In genomic region chr1:180330145-180330706, GRCm38 (mm10) we compare ENCODE assay signal across 8 mouse cellular contexts. TPM values are rescaled to one million over a fixed set of nuclear protein-coding genes. Genes with fewer than 3 reads are reported as not detected.
DNase-seq lines count a peak whose midpoint lies in the region; ATAC-seq and TF ChIP-seq lines count a peak whose summit lies in the region.

TSS of gene Itpkb (plus strand) at chr1:180330485.

- peak; percentile 60 for ATAC-seq in embryonic facial prominence, embryonic 11.5 days (replicated peaks; ENCODE audit: insufficient number of reproducible peaks, low FRiP score, low TSS enrichment, low read depth)
- peak; percentile 54; the same call in 1 of the 2 replicates for ATAC-seq in heart, embryonic 11.5 days (replicated peaks; ENCODE audit: insufficient number of reproducible peaks, low FRiP score, low TSS enrichment)
- ATAC-seq in kidney, embryonic 16.5 days (ENCODE audit: low FRiP score, low TSS enrichment), result peak; percentile 58
- ATAC-seq in liver, embryonic 14.5 days (ENCODE audit: insufficient read depth), result peak; percentile 64

- under 1% methylated on average over 19 of the region's 19 CpGs for WGBS in embryonic facial prominence, embryonic 11.5 days
- 1% methylated on average over 19 of the region's 19 CpGs for WGBS in heart, embryonic 11.5 days (ENCODE audit: insufficient replicate concordance)
- WGBS in kidney, embryonic 16.5 days, result under 1% methylated on average over 19 of the region's 19 CpGs
- under 1% methylated on average over 19 of the region's 19 CpGs for WGBS in liver, embryonic 14.5 days (ENCODE audit: insufficient replicate concordance)

- H3K27me3 ChIP-seq in embryonic facial prominence, embryonic 11.5 days (ENCODE audit: control insufficient read depth, insufficient read depth, low read length), result peaks cover 9% of the 10 kb centered on the region; the same call in 1 of the 2 replicates
- H3K27me3 ChIP-seq in heart, embryonic 11.5 days (ENCODE audit: control insufficient read depth, insufficient read depth, low read length), result peaks cover 23% of the 10 kb centered on the region
- H3K27me3 ChIP-seq in kidney, embryonic 16.5 days (ENCODE audit: insufficient read depth, low read length), result no peaks in the 10 kb centered on the region
- H3K27me3 ChIP-seq in liver, embryonic 14.5 days (ENCODE audit: control insufficient read depth, insufficient read depth, low read length), result peaks cover 37% of the 10 kb centered on the region

- TF ChIP-seq EP300 in liver, embryonic 14.5 days (IDR thresholded peaks at IDR 0.05; ENCODE audit: low read depth), result no peak

- peaks cover 11% of the 10 kb centered on the region for H3K4me1 ChIP-seq in embryonic facial prominence, embryonic 11.5 days (ENCODE audit: control insufficient read depth, insufficient read depth, low read length)
- H3K4me1 ChIP-seq in heart, embryonic 11.5 days (ENCODE audit: control insufficient read depth, insufficient read depth, low read length), result peaks cover 25% of the 10 kb centered on the region
- peaks cover 52% of the 10 kb centered on the region for H3K4me1 ChIP-seq in kidney, embryonic 16.5 days (ENCODE audit: insufficient read depth, low read length)
- H3K4me1 ChIP-seq in liver, embryonic 14.5 days (replicated peaks; ENCODE audit: control insufficient read depth in 2 of 2, insufficient read depth in 2 of 2, low read length in 1 of 2), result peaks cover 0 to 14% of the 10 kb centered on the region in 2 experiments

- no peaks in the 10 kb centered on the region; the same call in 1 of the 2 replicates for H3K36me3 ChIP-seq in embryonic facial prominence, embryonic 11.5 days (replicated peaks; ENCODE audit: control insufficient read depth, insufficient read depth, low read depth, low read length)
- H3K36me3 ChIP-seq in heart, embryonic 11.5 days (ENCODE audit: control insufficient read depth, insufficient read depth, low read length), result no peaks in the 10 kb centered on the region
- peaks cover 4% of the 10 kb centered on the region; the same call in 1 of the 2 replicates for H3K36me3 ChIP-seq in kidney, embryonic 16.5 days (ENCODE audit: insufficient read depth, low read length)
- H3K36me3 ChIP-seq in liver, embryonic 14.5 days (replicated peaks; ENCODE audit: control insufficient read depth, insufficient read depth, low read depth), result no peaks in the 10 kb centered on the region

- no peak for TF ChIP-seq CTCF in liver, embryonic 14.5 days (IDR thresholded peaks at IDR 0.05; ENCODE audit: low read depth)

- peak within 1 kb of the TSS; percentile 99 for H3K4me2 ChIP-seq in embryonic facial prominence, embryonic 11.5 days (ENCODE audit: low read depth, low read length)
- peak within 1 kb of the TSS; percentile 79 for H3K4me2 ChIP-seq in heart, embryonic 11.5 days
- peak within 1 kb of the TSS; percentile 91 for H3K4me2 ChIP-seq in kidney, embryonic 16.5 days (replicated peaks; ENCODE audit: low read depth, low read length)
- H3K4me2 ChIP-seq in liver, embryonic 14.5 days (ENCODE audit: low read depth), result peak within 1 kb of the TSS; percentile 74

- H3K27ac ChIP-seq in embryonic facial prominence, embryonic 11.5 days (replicated peaks; ENCODE audit: low read depth, low read length), result peak within 1 kb of the TSS; percentile 37
- H3K27ac ChIP-seq in heart, embryonic 11.5 days (ENCODE audit: low read depth, low read length), result peak within 1 kb of the TSS; percentile 77
- H3K27ac ChIP-seq in kidney, embryonic 16.5 days (ENCODE audit: low read length), result peak within 1 kb of the TSS; percentile 95
- peak within 1 kb of the TSS; percentile 32 for H3K27ac ChIP-seq in liver, embryonic 14.5 days

- H3K9me3 ChIP-seq in embryonic facial prominence, embryonic 11.5 days (replicated peaks; ENCODE audit: control insufficient read depth, low read length), result no peaks in the 10 kb centered on the region
- H3K9me3 ChIP-seq in heart, embryonic 11.5 days (replicated peaks; ENCODE audit: control insufficient read depth, low read length), result no peaks in the 10 kb centered on the region
- H3K9me3 ChIP-seq in kidney, embryonic 16.5 days (ENCODE audit: low read length), result no peaks in the 10 kb centered on the region
- no peaks in the 10 kb centered on the region for H3K9me3 ChIP-seq in liver, embryonic 14.5 days (ENCODE audit: control insufficient read depth, low read length)

- H3K4me3 ChIP-seq in embryonic facial prominence, embryonic 11.5 days (ENCODE audit: low read depth, low read length), result peak within 1 kb of the TSS; percentile 60
- H3K4me3 ChIP-seq in heart, embryonic 11.5 days (ENCODE audit: low read depth, low read length), result peak within 1 kb of the TSS; percentile 68
- H3K4me3 ChIP-seq in kidney, embryonic 16.5 days (ENCODE audit: low read length), result peak within 1 kb of the TSS; percentile 79
- H3K4me3 ChIP-seq in liver, embryonic 14.5 days (ENCODE audit: insufficient read depth in 1 of 2, low read depth in 2 of 2, low read length in 2 of 2), result peak within 1 kb of the TSS; percentile 61 to 66

- H3K9ac ChIP-seq in embryonic facial prominence, embryonic 11.5 days (replicated peaks; ENCODE audit: low read length), result peak within 1 kb of the TSS; percentile 72
- H3K9ac ChIP-seq in heart, embryonic 11.5 days (ENCODE audit: low read depth, low read length), result peak within 1 kb of the TSS; percentile 76
- peak within 1 kb of the TSS; percentile 87 for H3K9ac ChIP-seq in kidney, embryonic 16.5 days (replicated peaks; ENCODE audit: low read length)
- peak within 1 kb of the TSS; percentile 52 for H3K9ac ChIP-seq in liver, embryonic 14.5 days (replicated peaks)

- no peak for DNase-seq in urinary bladder, adult 2 months (ENCODE audit: low spot score)
- no peak for DNase-seq in urinary bladder, postnatal 10 days (ENCODE audit: low spot score)
- DNase-seq in embryonic facial prominence, embryonic 11.5 days (ENCODE audit: low spot score), result peak; percentile 77
- peak in 1 of 3 experiments; percentile 38 for DNase-seq in liver, embryonic 14.5 days (ENCODE audit: low read depth in 3 of 3, low spot score in 3 of 3)
- DNase-seq in natural killer cell, adult 2 months (ENCODE audit: low spot score in 2 of 2), result peak; percentile 78 to 83
- DNase-seq in thymus, postnatal 0 days (ENCODE audit: low spot score), result peak; percentile 89

RNA-seq across cellular contexts. Expression of gene Itpkb, which starts in this region (rescaled TPM):
- 25.7 and 54.9 TPM in 2 replicates for polyA plus RNA-seq in urinary bladder, adult 2 months (2012; rRNA removed)
- polyA plus RNA-seq in embryonic facial prominence, embryonic 11.5 days (2014; fragmentation: Nextera tagmentation; extraction: Ambion mirVana), result 3.4 and 3.8 TPM in 2 replicates
- 3.2 and 4.0 TPM in 2 replicates for polyA plus RNA-seq in heart, embryonic 11.5 days (2014; fragmentation: Nextera tagmentation; extraction: Ambion mirVana)
- polyA plus RNA-seq in kidney, embryonic 16.5 days (2015; fragmentation: Nextera tagmentation; extraction: Ambion mirVana), result 8.3 and 9.6 TPM in 2 replicates
- 1.1 and 1.3 TPM in 2 replicates for polyA plus RNA-seq in liver, embryonic 14.5 days (2012; rRNA removed)
- 0.52 and 0.88 TPM in 2 replicates for polyA plus RNA-seq in liver, embryonic 14.5 days (2014; fragmentation: Nextera tagmentation; extraction: Ambion mirVana)
- polyA plus RNA-seq in thymus, postnatal 0 days (2015; fragmentation: Nextera tagmentation; extraction: Ambion mirVana), result 12.4 and 17.6 TPM in 2 replicates

Comparison
In these comparisons a context has a peak if more than half of its experiments do, and no peak if none do; other contexts are left out.
1. DNase-seq: peak in embryonic facial prominence, embryonic 11.5 days (single experiment), natural killer cell, adult 2 months (2 of 2) and thymus, postnatal 0 days (single experiment); none in urinary bladder, adult 2 months (single experiment) and urinary bladder, postnatal 10 days (single experiment).
2. H3K27ac ChIP-seq: peak in every context shown above with its lines; median percentile 95 in kidney, embryonic 16.5 days; 77 in heart, embryonic 11.5 days; 37 in embryonic facial prominence, embryonic 11.5 days; 32 in liver, embryonic 14.5 days.
3. Peak in every context shown above with its lines, with median percentiles within 50 percentile points of each other: ATAC-seq, H3K4me2 ChIP-seq, H3K4me3 ChIP-seq and H3K9ac ChIP-seq.